Mouse (Mus musculus) frontal cortex, adult (tissue): Measurements from ENCODE around the gene Thsd7a.

ENCODE experiments used
- ATAC-seq: cut with Nextera tagmentation; 2 replicates; pipeline ENCODE4 v1.9.2; 2017; ENCODE audit warnings: mild to moderate bottlenecking, moderate library complexity, mixed read lengths; ENCODE audit not compliant: low TSS enrichment

Thsd7a gene

DNA sequence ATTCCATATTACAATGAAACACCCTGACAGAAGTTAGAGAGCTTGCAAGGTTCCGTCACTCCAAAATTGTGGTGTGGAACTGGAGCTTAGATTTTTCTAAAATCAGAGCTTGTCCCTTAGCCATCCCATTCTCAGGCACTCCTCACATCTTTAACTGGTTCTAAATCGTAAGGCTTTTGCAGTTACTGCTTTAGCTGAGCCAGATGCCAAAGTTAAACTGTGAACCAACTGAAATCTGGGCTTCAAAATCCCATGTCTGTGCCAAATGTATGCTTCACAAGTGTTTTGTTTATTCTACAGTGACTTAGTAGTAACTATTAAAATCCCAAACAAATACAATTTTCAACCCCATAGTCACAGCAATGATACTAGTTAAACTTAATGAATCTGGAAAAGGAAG lies 242.3 kb downstream of the Thsd7a start:
- ATAC-seq: peak; percentile 85

DNA sequence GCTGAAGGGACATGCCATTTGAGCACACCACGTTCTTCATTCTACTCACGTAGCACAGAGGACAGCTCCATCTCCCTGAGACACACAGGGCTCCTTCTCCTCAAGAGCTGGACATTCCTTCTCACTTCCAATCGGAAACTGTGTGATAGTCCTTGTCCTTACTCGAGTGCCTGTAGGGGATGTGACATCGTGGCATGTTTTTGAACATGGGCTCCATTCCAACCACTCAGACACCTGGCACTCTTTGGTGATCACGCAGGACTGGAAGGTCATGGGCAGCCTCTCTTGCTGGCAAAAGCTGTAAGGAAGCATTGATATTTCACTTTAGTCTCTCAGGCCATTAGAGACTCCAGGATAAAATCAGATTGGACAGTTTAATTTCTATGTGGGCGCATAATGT lies 245.3 kb downstream of the Thsd7a start:
- no peak for ATAC-seq

DNA sequence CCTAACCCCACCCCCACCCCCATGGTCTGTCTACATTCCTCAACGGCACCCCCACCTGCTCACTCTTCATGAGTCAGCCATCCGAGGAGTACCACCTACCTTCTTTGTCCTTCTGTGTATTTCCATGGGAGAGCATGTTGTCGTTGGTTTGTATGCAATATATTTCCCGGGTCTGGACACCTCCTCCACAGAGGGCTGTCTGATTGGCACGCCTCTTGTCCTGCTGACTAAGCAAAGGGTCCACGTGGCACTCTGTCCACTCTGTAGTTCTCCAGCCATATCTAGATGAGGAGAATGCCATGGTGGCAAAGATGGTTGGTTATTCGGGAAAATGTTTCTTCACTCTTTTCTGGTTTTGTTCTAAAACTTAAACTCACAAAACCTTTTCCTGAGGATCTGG lies 248.3 kb downstream of the Thsd7a start:
- no peak for ATAC-seq

DNA sequence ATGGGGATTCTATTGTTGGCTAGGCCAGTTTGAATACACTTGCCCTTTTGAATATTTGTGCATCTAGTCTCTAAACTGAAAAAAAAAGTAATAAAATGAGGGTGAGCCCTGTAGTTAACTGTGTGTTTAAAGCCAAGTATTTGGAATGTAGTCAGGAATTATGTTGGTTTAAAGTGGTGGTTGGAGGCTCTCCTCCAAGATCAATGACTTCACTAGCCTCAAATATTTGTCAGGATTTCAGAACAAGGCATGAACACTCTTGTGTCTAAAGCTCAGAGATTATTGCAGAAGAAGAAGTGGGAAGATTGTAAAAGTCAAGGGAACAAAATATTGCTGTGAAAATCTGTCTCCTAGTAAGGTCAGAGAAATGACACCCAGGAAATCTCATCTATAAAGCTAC lies 249.3 kb downstream of the Thsd7a start:
- ATAC-seq: no peak

DNA sequence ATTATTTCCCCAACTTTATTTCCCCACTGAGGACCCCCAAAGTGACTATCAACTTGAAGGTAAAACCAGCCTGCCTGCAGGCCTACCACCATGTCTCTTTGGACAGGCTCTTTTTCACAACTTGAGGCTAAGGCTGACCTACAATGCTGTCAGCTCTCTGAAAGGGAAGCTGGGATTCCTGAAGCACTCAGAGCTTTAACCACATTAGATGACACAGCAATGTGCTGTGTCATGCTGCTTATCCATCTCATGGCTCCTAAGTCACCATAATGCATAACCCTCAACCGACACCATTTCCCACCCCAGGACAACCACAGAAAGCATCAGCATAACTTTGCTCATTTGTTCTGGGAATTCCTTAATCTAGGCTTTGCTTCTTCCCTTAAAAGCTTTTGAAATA lies 255.6 kb downstream of the Thsd7a start:
- ATAC-seq: no peak

DNA sequence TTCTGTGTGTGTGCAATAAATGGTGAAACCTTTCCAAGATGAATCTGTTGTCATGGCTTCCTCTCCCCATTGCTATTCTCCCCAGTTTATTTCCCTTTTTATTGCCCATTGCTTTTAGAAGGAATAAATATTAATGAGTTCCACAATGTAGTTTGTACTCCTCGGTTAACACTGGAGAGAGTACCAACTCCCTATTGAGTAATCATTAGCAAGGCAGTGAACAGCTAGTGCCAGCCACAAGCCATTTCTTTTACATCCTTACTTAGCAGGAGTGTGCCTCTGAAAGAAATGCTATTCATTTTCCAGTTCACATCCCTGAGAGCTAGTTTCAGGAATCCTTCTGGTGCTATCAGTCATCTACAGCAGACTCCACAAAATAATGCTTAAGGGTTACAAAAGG lies 260.3 kb downstream of the Thsd7a start:
- no peak for ATAC-seq

DNA sequence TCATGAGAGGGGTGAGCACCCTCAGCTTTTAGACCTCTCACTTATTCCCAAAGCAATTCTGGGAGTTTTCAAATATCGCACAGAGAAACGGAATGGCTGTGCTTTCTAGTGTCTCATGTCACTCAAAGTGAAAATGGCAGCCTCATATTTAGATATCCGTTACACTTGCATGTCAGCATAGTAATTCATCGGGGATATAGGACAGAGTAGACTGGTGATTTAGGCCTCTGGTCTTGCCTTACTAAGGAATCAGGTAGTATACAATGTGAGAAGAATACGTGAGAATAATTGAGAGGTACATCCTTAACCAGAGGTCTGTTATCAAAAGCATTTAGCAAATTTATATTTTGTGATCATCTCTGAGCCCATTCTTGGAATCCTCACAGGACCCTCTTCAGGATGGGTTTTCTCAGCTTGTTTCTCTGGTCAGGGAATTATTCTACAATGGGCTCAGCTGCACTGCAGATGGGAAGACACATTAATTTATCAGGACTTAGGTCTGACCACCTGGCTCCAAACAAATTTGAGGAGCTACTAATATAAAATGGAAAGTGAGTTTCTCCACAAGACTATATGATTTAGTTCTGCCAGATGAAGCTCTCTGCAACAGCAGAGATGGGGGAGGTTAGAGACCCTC lies 267.6 kb downstream of the Thsd7a start:
- ATAC-seq: no peak

DNA sequence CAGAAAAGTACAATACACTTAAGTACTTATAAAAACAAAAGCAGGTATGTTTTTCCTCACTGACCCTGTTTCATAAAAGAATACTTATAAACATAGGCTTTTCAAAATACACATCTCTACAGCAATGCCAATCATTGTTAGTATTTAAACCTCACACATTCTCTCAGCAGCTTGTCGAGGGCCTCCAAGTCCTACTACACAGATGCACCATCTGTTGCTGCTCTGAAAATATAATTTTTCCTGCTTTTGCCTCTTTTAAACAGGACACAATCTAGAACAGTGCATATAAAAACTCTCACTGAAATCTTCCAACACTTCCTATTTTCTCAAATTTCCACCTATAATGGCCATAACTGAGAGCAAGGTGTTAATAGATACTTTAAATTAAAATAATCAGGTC lies 270.9 kb downstream of the Thsd7a start:
- ATAC-seq: peak; percentile 93

DNA sequence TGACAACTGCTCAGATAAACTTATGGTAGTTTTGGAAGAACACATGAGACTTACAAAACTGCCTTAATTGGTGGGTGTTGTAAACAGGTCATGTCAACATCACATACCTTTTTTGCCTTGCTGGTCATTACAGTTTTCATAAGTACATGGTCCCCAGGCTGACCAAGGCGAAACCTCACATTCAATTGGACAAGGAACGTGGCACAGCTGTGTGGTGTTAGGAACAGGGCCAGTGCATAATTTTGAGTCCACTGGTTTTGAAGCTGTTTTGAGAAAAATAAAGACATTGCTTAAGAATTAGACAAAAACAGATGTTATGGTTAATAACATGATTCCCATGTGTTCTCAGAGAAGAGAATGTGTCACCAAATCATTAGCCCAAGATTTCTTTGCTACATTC lies 278.3 kb downstream of the Thsd7a start:
- ATAC-seq: no peak

DNA sequence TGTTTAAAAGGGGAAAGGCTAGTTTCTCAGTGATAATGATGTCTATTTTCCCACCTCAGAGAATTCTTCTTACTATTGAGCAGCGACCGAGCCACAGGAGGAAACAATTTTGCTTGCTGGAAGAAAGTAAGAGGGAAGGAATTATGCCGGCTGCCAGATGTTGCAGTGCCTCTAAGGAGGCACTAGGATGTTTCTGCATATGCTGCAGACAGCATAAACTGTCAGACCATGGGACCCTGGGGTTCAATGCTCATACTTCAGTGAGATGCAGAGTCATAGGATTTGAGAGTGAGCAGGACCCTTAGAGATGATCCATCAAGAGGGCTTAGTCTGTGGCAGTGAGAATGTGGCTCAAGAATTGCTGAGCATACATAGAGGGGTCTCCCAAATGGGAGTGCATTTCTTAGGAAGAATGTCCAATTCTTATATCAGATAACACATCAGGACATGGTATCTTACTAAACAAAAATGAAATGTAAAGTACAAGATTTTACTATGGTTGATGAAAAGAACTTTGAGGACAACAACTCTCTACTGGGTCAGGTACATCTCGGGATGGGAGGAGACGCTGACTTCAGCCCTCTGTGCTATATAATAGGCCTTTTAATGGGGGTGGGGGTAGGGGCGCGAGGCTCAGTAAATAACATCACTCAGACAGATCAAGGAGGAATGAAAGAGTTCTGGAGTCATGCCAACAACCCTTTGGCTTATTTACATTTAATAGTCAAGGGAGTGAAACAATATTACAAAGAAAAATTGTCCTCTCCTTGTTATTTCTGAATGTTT lies 281.7 kb downstream of the Thsd7a start:
- ATAC-seq: peak; percentile 41; the same call in 1 of the 2 replicates

DNA sequence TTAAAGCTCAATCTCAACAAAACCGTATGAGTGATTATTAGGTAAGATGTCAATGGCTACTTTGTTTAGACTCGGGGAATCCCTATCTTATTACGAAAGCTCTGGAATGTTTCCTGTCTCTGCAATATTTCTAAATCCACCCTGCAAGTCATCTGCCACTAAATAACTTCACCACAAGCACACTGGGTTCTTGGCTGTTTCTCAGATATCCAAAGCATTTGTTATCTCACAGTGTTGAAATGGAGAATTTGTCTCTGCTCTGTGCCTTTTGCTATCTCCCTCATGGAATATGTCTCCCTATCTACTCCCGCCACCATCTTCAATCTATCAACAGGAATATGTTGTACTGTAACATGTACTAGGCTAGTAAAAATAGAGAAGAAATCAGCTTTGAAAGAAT lies 290.4 kb downstream of the Thsd7a start:
- no peak for ATAC-seq

DNA sequence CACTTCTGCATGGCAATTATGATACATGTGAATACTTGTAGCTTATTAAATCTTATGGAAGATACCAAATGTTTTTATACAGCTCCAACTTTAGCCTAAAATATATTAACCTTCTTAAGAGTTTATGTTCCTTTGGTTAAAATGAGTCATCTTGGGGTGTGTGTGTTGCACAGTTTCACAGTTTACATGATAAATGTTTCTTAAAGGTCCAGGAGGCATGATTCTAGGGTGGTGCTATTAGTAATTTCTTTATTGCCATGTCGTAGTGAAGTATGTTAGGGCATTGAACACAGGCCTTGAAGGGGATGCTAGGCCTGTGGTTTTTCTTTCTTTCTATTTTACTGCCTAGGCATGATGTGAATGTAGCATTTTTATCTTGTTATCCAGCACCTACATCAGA lies 291.8 kb downstream of the Thsd7a start:
- ATAC-seq: no peak

DNA sequence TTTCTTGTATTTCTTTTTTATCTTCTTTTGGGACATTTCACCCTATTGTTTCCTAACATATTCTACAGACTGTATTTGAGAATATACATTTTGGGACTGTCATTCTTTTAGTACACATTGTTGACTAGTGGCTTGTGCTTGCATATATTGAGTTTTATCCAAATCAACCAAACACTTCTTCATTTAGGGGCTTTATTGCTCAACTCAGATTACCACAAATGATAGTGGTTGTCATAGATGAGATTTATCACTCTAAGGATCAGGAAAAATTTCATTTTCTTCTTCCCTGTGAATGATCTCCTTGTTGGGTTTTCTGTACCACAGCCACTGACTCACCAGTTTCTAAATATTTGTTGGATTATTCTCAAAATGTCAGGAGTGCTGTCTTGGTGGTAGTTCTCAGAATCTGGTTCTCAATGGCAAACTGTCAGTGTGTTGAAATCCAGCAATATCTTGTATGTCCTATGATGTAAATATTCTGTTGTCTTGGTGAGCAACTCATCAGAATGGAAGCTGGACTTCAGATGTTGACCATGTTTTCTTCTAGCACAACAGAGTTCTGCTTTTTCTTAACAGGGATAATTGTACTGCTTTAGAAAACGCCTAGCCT lies 294.2 kb downstream of the Thsd7a start:
- ATAC-seq: no peak

DNA sequence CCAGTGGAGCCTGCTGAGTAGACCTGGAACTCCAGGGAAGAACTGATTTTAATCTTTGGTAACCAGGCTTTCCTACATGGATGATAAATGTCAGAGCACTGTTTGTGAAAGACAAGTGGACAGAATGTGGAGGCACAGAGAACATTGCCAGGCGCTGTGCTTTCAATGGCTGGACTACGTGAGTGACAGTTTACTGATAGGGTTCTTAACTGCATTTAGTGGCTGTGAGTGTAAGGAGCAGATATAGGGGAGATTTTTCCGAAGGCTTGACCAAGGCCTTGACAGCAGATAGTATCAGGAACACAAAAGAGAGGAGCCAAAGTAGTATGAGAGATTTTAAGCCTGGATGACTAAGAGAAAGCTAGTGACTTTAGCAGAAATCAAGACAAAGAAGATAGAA lies 295.1 kb downstream of the Thsd7a start:
- ATAC-seq: no peak

DNA sequence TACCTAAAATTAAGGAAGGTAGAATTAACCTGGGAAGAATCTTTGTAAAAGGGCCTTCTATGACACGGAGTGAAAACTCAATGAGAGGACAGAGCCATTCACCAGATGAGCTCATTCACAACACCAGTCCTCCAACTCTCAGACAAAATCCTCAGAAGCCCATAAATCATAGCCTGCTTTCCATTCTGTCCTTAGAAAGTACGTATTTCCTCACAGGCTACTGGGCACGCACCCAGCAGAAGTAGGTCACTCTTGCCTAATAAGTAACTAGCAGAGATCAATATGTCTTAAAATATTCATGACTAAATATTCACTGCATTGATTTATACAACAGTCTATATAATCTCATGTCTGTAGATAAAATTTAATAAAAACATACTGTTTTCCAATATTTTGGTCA lies 300.4 kb downstream of the Thsd7a start:
- ATAC-seq: no peak

DNA sequence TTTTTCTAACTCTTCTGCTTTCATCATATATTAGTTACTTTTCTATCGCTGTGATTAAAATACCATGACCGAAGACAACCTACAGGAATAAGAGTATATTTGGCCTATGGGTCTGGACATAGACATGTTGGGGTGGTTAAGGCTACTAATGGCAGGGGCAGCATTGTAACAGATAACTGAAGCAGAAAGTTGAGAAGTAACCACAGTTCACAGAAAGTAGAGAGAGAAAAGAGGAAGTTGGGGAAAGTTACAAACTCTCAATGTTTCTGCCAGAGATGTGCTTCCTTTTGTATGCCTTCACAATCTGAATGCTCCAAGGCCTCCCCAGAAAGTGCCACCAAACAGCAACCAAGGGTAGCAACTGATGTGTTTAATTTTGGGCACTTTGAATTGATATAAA lies 303.7 kb downstream of the Thsd7a start:
- ATAC-seq: no peak

DNA sequence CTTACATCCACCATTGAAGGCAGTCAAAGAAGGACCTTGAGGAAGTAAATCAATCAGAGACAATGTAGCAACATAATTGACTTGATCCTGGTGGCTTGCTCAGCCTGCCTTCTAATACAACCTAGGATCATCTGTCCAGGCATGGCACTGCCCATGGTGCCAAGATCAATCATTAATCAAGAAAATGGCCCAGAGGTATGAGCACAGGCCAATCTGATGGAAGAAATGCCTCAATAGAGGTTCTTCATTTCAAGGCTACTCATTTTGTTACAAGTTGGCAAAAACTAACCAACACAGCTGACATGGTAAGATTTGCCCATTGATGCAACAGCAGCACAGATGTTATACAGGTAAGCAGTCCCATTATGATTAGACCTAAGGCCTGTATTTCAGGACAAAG lies 309.6 kb downstream of the Thsd7a start:
- ATAC-seq: no peak

DNA sequence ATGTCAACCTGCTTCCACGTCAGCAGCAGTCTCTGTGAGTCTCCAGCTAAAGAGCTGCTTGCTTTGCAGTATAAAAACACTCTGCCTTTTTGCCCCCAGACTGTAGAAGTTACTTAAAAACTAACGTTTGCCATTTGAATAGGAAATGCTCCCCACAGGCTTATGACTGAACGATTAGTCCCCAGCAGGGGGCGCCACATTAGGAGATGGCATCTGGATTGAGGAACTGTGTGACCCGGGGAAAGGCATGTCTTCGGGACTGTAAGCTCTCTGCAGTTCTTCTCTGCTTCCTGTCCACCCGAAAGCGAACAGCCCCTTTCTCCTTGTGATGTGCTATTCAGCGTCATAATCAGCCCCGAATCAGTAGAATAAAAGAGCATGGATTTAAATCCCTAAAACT lies 330.1 kb downstream of the Thsd7a start:
- ATAC-seq: no peak

DNA sequence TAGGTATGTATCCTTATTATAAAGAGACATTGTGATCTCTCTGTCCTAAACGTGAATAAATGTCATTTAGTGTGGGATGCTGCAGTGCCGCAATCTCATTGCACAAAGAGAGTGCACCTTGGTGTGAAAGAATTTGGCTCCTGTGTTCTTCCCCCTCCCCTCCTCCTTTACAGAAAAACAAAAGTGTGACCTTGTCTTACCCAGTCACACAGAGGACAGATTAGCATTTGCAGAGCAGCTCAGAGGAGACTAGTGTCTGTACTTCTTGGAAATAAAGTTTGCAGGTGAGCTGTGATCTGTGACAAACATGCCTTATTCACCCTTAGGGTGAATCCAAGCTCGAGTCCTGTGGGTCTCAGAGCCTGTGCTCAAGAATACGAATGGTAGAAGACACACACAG lies 332.2 kb downstream of the Thsd7a start:
- ATAC-seq: no peak

DNA sequence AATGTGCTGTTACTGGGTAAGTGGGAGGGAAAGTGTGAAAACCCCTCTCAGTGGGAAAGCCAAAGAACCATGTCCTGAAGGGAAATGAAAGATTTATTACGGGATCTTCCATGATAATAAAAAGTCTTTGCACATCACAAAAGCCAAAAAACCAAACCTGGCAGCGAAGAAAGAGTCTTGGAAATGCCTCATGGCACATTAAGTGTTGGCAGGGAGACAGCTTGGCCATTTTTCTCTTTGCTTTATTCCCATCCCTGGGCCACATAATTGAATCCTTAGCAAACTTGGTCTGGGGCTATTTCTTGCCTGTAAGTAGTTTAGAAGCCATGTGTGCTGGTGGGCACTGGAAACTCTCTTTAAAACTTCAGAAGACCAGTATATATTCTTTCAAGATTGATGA lies 344.8 kb downstream of the Thsd7a start:
- ATAC-seq: no peak

DNA sequence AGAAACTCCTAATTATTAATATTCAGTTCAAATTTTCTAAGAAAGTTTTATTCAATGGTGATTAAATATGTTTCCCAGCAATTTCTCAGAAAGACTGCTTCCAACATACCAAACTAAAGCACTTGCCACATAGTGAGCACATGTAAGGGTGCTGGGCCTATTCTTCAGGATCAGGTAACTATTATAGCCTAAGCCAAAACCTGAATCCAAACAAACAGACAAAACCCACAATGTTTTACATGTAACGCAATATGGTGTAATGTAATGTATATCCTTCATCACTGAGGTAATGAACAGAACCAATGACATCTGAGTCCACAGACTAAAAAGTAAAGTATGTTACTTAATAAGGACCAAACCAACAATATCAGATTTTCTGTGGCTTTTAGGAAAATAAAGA lies 346.2 kb downstream of the Thsd7a start:
- ATAC-seq: no peak

DNA sequence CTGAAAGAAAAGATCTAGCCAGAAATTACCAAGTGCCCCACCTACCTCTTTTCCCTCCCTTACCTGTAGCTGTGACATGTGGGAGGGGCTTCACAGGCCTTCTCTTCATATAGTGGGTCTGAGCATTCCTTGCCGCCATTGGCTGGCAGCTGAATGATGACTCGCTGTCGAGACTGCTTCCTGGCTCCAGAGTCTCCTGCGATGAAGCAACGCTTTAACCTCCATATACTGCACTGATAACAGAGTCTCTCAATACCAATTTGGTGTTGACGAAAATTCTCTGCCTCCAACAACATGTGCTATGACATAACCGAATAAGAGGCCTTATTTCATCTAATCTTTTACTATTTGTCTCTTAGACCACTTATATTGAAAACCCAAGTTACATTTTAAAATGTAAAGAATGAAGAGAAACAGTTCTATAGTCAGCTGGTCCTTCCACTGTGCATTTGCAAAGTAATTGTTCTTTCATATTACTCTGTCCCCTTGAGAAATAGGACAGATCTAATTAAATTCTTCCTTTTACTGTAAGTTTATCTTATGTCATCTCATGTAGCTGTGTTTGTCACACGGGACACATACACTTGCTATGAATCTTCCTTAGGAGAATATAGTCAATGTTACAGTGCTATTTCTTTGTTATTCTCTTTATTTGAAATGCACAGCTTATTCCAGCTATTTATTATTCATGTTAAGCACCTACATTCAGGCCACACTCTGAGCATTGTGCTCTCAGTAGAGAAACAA lies 351.3 kb downstream of the Thsd7a start:
- no peak for ATAC-seq
